Mouse (Mus musculus) spleen, adult 12 weeks (tissue): ENCODE data around the gene Gm29554.
"Not testable (repeated sequence)": the region's sequence is repeated elsewhere in the genome, so short reads cannot be mapped to it uniquely, and the experiment has no call there.

ENCODE experiments used
- DNase-seq: peaks from one replicate; pipeline ENCODE4 v3.0.0; 2022; ENCODE audit warnings: low spot score

The Gm29554 gene

DNA sequence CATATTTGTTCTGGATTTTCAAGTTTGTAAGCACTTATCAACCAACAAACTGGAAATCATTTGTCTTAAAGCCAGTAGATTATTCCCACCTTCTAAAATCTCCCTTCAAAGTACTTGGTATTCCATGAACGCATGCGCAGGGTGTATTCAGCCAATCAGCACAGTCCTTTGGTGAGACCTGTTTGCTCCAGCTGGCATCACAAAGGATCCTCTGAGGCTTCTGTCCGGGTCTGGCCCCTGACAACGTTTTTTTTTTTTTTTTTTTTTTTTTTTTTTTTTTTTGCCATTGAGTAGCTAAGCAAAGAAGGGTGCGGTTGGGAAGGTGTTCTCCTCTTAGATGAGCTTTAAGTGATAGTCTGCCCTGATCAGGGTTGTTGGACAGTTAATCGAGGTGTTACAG lies at the start of gene Gm29554:
Gene Gm29554 (plus strand): TSS at position 301 of the 400 bp plus-strand sequence.
- DNase-seq: not testable (repeated sequence)
